Mouse (Mus musculus): ENCODE data around the gene Cntnap1. TPM values are rescaled to one million over a fixed set of nuclear protein-coding genes. Genes with fewer than 3 reads are reported as not detected.
"Not testable (repeated sequence)": the region's sequence is repeated elsewhere in the genome, so short reads cannot be mapped to it uniquely, and the experiment has no call there.

The Cntnap1 gene
- polyA plus RNA-seq (2015; fragmentation: Nextera tagmentation; extraction: Ambion mirVana), result 0.36 and 0.42 TPM in 2 replicates

- Histone ChIP-seq H3K27ac (peak within 1 kb of the TSS; percentile 25; the same call in 1 of the 2 replicates), H3K4me1 (peaks cover 60% of the 10 kb centered on the region), H3K4me2 (peak within 1 kb of the TSS; percentile 83), H3K9ac (peak within 1 kb of the TSS; percentile 77), H3K9me3 (replicated peaks) (no peaks in the 10 kb centered on the region), H3K4me3 (peak within 1 kb of the TSS; percentile 69), H3K27me3 (peaks cover 78% of the 10 kb centered on the region), H3K36me3 (ENCODE audit: poor library complexity, severe bottlenecking) (peaks cover 17% of the 10 kb centered on the region)
- no peak for ATAC-seq
- 0% methylated on average over 35 of the region's 35 CpGs for WGBS
Observed at GRCm38 (mm10) chr11:101170354-101170810, at the start of gene Cntnap1. Gene Cntnap1 (plus strand): TSS chr11:101170523.

GRCm38 (mm10) chr11:101120545-101121188 lies 49.7 kb upstream of the Cntnap1 start:
- Histone ChIP-seq H3K4me1 (peaks cover 47% of the 10 kb centered on the region), H3K9ac (peak overlapping the region; percentile 91), H3K36me3 (ENCODE audit: poor library complexity, severe bottlenecking) (peaks cover 32% of the 10 kb centered on the region), H3K9me3 (replicated peaks) (no peaks in the 10 kb centered on the region), H3K4me2 (peak overlapping the region; percentile 98), H3K4me3 (peak overlapping the region; percentile 87), H3K27ac (peak overlapping the region; percentile 90), H3K27me3 (no peaks in the 10 kb centered on the region)
- no peak for ATAC-seq
- 23% methylated on average over 19 of the region's 19 CpGs for WGBS

- 92% methylated on average over 8 of the region's 8 CpGs for WGBS
- Histone ChIP-seq H3K4me1 (peaks cover 15% of the 10 kb centered on the region), H3K36me3 (ENCODE audit: poor library complexity, severe bottlenecking) (peaks cover 49% of the 10 kb centered on the region)
- H3K27ac ChIP-seq; H3K4me2 ChIP-seq; H3K9ac ChIP-seq; ATAC-seq; H3K27me3 ChIP-seq; H3K4me3 ChIP-seq; H3K9me3 ChIP-seq (replicated peaks): not testable (repeated sequence)
Observed at GRCm38 (mm10) chr11:101124494-101124893, 45.8 kb upstream of the Cntnap1 start.

GRCm38 (mm10) chr11:101125008-101125407 lies 45.3 kb upstream of the Cntnap1 start:
- H3K9ac ChIP-seq; ATAC-seq; H3K9me3 ChIP-seq (replicated peaks); H3K27me3 ChIP-seq; H3K27ac ChIP-seq; H3K4me2 ChIP-seq; H3K4me3 ChIP-seq: not testable (repeated sequence)
- Histone ChIP-seq H3K4me1 (peaks cover 15% of the 10 kb centered on the region), H3K36me3 (ENCODE audit: poor library complexity, severe bottlenecking) (peaks cover 49% of the 10 kb centered on the region)
- 95% methylated on average over 9 of the region's 9 CpGs for WGBS

- no peak for ATAC-seq
- no peak overlapping the region for H3K27ac ChIP-seq
Observed at GRCm38 (mm10) chr11:101127075-101127474, 43.2 kb upstream of the Cntnap1 start.

GRCm38 (mm10) chr11:101128996-101129577 lies 41.2 kb upstream of the Cntnap1 start:
- peaks cover 4% of the 10 kb centered on the region; the same call in 1 of the 2 replicates for H3K9me3 ChIP-seq (replicated peaks)
- H3K4me1 ChIP-seq, result no peaks in the 10 kb centered on the region
- H3K4me2 ChIP-seq, result no peak overlapping the region
- H3K27me3 ChIP-seq, result no peaks in the 10 kb centered on the region
- 85% methylated on average over 11 of the region's 11 CpGs for WGBS
- no peak overlapping the region for H3K27ac ChIP-seq
- no peak overlapping the region for H3K4me3 ChIP-seq
- H3K36me3 ChIP-seq (ENCODE audit: poor library complexity, severe bottlenecking), result peaks cover 31% of the 10 kb centered on the region
- ATAC-seq, result no peak
- H3K9ac ChIP-seq, result no peak overlapping the region

More at GRCm38 (mm10) chr11:101127075-101127474, 43.2 kb upstream of the Cntnap1 start:
- H3K9ac ChIP-seq, result no peak overlapping the region
- H3K4me3 ChIP-seq, result no peak overlapping the region
- peaks cover 4% of the 10 kb centered on the region; the same call in 1 of the 2 replicates for H3K9me3 ChIP-seq (replicated peaks)
- H3K36me3 ChIP-seq (ENCODE audit: poor library complexity, severe bottlenecking), result peaks cover 49% of the 10 kb centered on the region
- no peak overlapping the region for H3K4me2 ChIP-seq
- 80% methylated on average over 1 of the region's 1 CpGs for WGBS
- H3K4me1 ChIP-seq, result no peaks in the 10 kb centered on the region
- no peaks in the 10 kb centered on the region for H3K27me3 ChIP-seq

- Histone ChIP-seq H3K4me2 (no peak overlapping the region), H3K4me1 (no peaks in the 10 kb centered on the region), H3K27me3 (no peaks in the 10 kb centered on the region), H3K36me3 (ENCODE audit: poor library complexity, severe bottlenecking) (peaks cover 22% of the 10 kb centered on the region), H3K9ac (peak overlapping the region; percentile 30; the same call in 1 of the 2 replicates), H3K9me3 (replicated peaks) (peaks cover 4% of the 10 kb centered on the region; the same call in 1 of the 2 replicates), H3K27ac (no peak overlapping the region), H3K4me3 (no peak overlapping the region)
- 55% methylated on average over 18 of the region's 18 CpGs for WGBS
- ATAC-seq, result no peak
Observed at GRCm38 (mm10) chr11:101130056-101130756, 40.1 kb upstream of the Cntnap1 start.

- no peak overlapping the region for H3K4me3 ChIP-seq
- no peaks in the 10 kb centered on the region for H3K4me1 ChIP-seq
- H3K9me3 ChIP-seq (replicated peaks), result peaks cover 4% of the 10 kb centered on the region; the same call in 1 of the 2 replicates
- no peaks in the 10 kb centered on the region for H3K27me3 ChIP-seq
- no peak for ATAC-seq
- 87% methylated on average over 2 of the region's 2 CpGs for WGBS
- H3K36me3 ChIP-seq (ENCODE audit: poor library complexity, severe bottlenecking), result peaks cover 12% of the 10 kb centered on the region
- H3K4me2 ChIP-seq, result no peak overlapping the region
- no peak overlapping the region for H3K27ac ChIP-seq
- no peak overlapping the region for H3K9ac ChIP-seq
Observed at GRCm38 (mm10) chr11:101131187-101131586, 39.1 kb upstream of the Cntnap1 start.

GRCm38 (mm10) chr11:101131701-101132100 lies 38.6 kb upstream of the Cntnap1 start:
- peaks cover 4% of the 10 kb centered on the region; the same call in 1 of the 2 replicates for H3K9me3 ChIP-seq (replicated peaks)

GRCm38 (mm10) chr11:101133037-101133436 lies 37.3 kb upstream of the Cntnap1 start:
- Histone ChIP-seq H3K4me3 (no peak overlapping the region), H3K4me1 (no peaks in the 10 kb centered on the region), H3K27me3 (no peaks in the 10 kb centered on the region), H3K4me2 (no peak overlapping the region), H3K9me3 (replicated peaks) (0 out of 2 replicates have a peak, but pooled peaks cover 4% of the 10 kb centered on the region), H3K27ac (no peak overlapping the region), H3K36me3 (ENCODE audit: poor library complexity, severe bottlenecking) (no peaks in the 10 kb centered on the region), H3K9ac (no peak overlapping the region)
- ATAC-seq, result no peak
- WGBS, result 86% methylated on average over 12 of the region's 12 CpGs

More at GRCm38 (mm10) chr11:101131701-101132100, 38.6 kb upstream of the Cntnap1 start:
- H3K27me3 ChIP-seq, result no peaks in the 10 kb centered on the region
- H3K4me3 ChIP-seq, result no peak overlapping the region
- no peak overlapping the region for H3K9ac ChIP-seq
- no peak overlapping the region for H3K27ac ChIP-seq
- H3K36me3 ChIP-seq (ENCODE audit: poor library complexity, severe bottlenecking), result peaks cover 7% of the 10 kb centered on the region
- 87% methylated on average over 6 of the region's 6 CpGs for WGBS
- no peaks in the 10 kb centered on the region for H3K4me1 ChIP-seq
- H3K4me2 ChIP-seq, result no peak overlapping the region
- ATAC-seq, result no peak

GRCm38 (mm10) chr11:101134217-101134865 lies 36.0 kb upstream of the Cntnap1 start:
- 80% methylated on average over 13 of the region's 13 CpGs for WGBS

More at GRCm38 (mm10) chr11:101134217-101134865, 36.0 kb upstream of the Cntnap1 start:
- Histone ChIP-seq H3K27me3 (no peaks in the 10 kb centered on the region), H3K36me3 (ENCODE audit: poor library complexity, severe bottlenecking) (no peaks in the 10 kb centered on the region), H3K9ac (no peak overlapping the region), H3K4me3 (no peak overlapping the region), H3K27ac (no peak overlapping the region), H3K4me2 (no peak overlapping the region), H3K9me3 (replicated peaks) (0 out of 2 replicates have a peak, but pooled peaks cover 4% of the 10 kb centered on the region), H3K4me1 (peaks cover 6% of the 10 kb centered on the region; the same call in 1 of the 2 replicates)
- ATAC-seq, result no peak
